Mouse (Mus musculus) lung, adult 2 months (tissue): ENCODE measurements around the gene Fbxo48.

Experiments
- CTCF ChIP-seq: fragments of 200-500 bp; IDR thresholded peaks from 2 replicates; pipeline ENCODE4 v1.5.1; 2011; ENCODE audit warnings: mild to moderate bottlenecking, low read length, control low read depth; ENCODE audit not compliant: insufficient read depth
- POLR2A ChIP-seq: fragments of 200-500 bp; IDR thresholded peaks from 2 replicates; pipeline ENCODE4 v1.6.1; 2011; ENCODE audit warnings: low read depth, mild to moderate bottlenecking, control low read depth, low read length, borderline replicate concordance; ENCODE audit errors: extremely low read depth

- TF ChIP-seq POLR2A: no peak
- no peak for TF ChIP-seq CTCF
Measured at GRCm38 (mm10) chr11:16973086-16973485, 21.9 kb downstream of the Fbxo48 start.
